Mouse (Mus musculus) C2C12 (cell line): ENCODE measurements at regions not wholly inside any gene's neighbourhood (a gene's known extent, or its start where the extent isn't known, plus 50 kb on each side); places are given as distances from the start of the nearest gene placed in this dataset.
A peak's percentile ranks its signal among the peaks of the same experiment; 100 is the strongest.

Source experiments
- H3K27me3 ChIP-seq: one replicate; pipeline ENCODE4 v1.6.1; 2011; ENCODE audit not compliant: control insufficient read depth, insufficient read depth, insufficient read length
- H3K36me3 ChIP-seq: one replicate; pipeline ENCODE4 v1.6.1; 2011; ENCODE audit not compliant: control insufficient read depth, insufficient read depth
- H3K4me3 ChIP-seq: one replicate; pipeline ENCODE4 v1.5.1; 2011; ENCODE audit warnings: mild to moderate bottlenecking, control low read depth; ENCODE audit not compliant: poor library complexity, insufficient read depth, severe bottlenecking
- H3K79me2 ChIP-seq: one replicate; pipeline ENCODE4 v1.6.1; 2011; ENCODE audit not compliant: control insufficient read depth, insufficient read depth
- H3K79me3 ChIP-seq: one replicate; pipeline ENCODE4 v1.6.1; 2011; ENCODE audit warnings: low read depth, control low read depth
- H3ac ChIP-seq: one replicate; pipeline ENCODE3; 2011; ENCODE audit warnings: low read depth; ENCODE audit not compliant: control insufficient read depth, insufficient read length
- CEBPB ChIP-seq: IDR thresholded peaks from one replicate; pipeline ENCODE4 v1.6.1; 2011; ENCODE audit warnings: low read depth, mild to moderate bottlenecking, control low read depth, moderate library complexity
- CTCF ChIP-seq: IDR thresholded peaks from one replicate; pipeline ENCODE4 v1.5.1; 2011; ENCODE audit not compliant: control insufficient read depth, insufficient read depth, insufficient read length
- FOSL1 ChIP-seq: IDR thresholded peaks from one replicate; pipeline ENCODE4 v1.8.0; 2011; ENCODE audit warnings: mild to moderate bottlenecking, low read length; ENCODE audit not compliant: poor library complexity, insufficient read depth, severe bottlenecking
- MAX ChIP-seq: IDR thresholded peaks from one replicate; pipeline ENCODE4 v1.6.1; 2011; ENCODE audit warnings: mild to moderate bottlenecking, control low read depth
- MYOD1 ChIP-seq: IDR thresholded peaks from one replicate; pipeline ENCODE4 v1.6.1; 2011; ENCODE audit warnings: low read depth; ENCODE audit not compliant: control insufficient read depth, insufficient read length
- MYOG ChIP-seq: IDR thresholded peaks from one replicate; pipeline ENCODE4 v1.6.1; 2011; ENCODE audit not compliant: control insufficient read depth, insufficient read length; ENCODE audit errors: extremely low read depth
- USF1 ChIP-seq: IDR thresholded peaks from one replicate; pipeline ENCODE4 v1.6.1; 2011; ENCODE audit warnings: low read depth, mild to moderate bottlenecking, control low read depth, moderate library complexity

GRCm38 (mm10) chr16:93106811-93107523, 281.0 kb upstream of the Runx1 start:
- Histone ChIP-seq H3K36me3 (no peaks in the 10 kb centered on the region), H3ac (no peak overlapping the region), H3K79me2 (no peaks in the 10 kb centered on the region), H3K79me3 (no peaks in the 10 kb centered on the region), H3K4me3 (no peak overlapping the region), H3K27me3 (no peaks in the 10 kb centered on the region)
- TF ChIP-seq FOSL1 = no peak
- TF ChIP-seq MYOD1 = peak; percentile 86

- H3K4me3 ChIP-seq = no peak overlapping the region
- H3K79me3 ChIP-seq = no peaks in the 10 kb centered on the region
- no peak overlapping the region for H3ac ChIP-seq
- TF ChIP-seq MYOD1 = no peak
- TF ChIP-seq CTCF = no peak
- no peak for TF ChIP-seq USF1
- TF ChIP-seq CEBPB = no peak
- TF ChIP-seq MAX = no peak
- TF ChIP-seq FOSL1 = no peak
- no peak for TF ChIP-seq MYOG
- H3K27me3 ChIP-seq = no peaks in the 10 kb centered on the region
- no peaks in the 10 kb centered on the region for H3K36me3 ChIP-seq
- no peaks in the 10 kb centered on the region for H3K79me2 ChIP-seq
Measured at GRCm38 (mm10) chr16:93102174-93102573, 276.2 kb upstream of the Runx1 start.

- Histone ChIP-seq H3K36me3 (no peaks in the 10 kb centered on the region), H3K27me3 (no peaks in the 10 kb centered on the region), H3K79me3 (no peaks in the 10 kb centered on the region), H3K79me2 (no peaks in the 10 kb centered on the region), H3ac (no peak overlapping the region), H3K4me3 (no peak overlapping the region)
- TF ChIP-seq MYOD1 (no peak), MAX (no peak), FOSL1 (no peak), MYOG (no peak), CEBPB (no peak), USF1 (no peak), CTCF (no peak)
Measured at GRCm38 (mm10) chr16:93098057-93098456, 272.1 kb upstream of the Runx1 start.

- no peaks in the 10 kb centered on the region for H3K79me3 ChIP-seq
- TF ChIP-seq MYOD1 = no peak
- TF ChIP-seq USF1 = no peak
- no peak for TF ChIP-seq CTCF
- TF ChIP-seq MYOG = no peak
- TF ChIP-seq FOSL1 = no peak
- TF ChIP-seq CEBPB = no peak
- no peak for TF ChIP-seq MAX
Measured at GRCm38 (mm10) chr16:93096175-93096574, 270.2 kb upstream of the Runx1 start.

DNA sequence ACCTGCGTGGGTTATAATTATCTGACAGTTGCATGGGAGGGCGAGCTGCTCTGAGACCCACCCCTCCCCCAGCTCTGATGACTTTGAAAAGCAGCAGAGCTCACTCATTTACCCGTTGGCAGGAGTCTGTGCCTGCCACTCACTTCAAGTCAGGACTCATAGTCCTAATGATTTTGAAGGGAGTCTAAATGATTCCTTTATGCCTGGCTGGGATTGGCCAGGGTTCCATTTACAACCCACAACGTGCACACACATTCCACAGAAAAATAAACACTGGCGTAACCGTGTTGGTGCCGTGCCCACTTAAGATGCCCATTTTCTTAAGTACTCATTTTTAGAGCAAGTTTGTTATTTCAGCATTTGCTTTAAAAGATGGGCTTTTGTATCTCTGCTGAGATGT, 266.8 kb upstream of the Runx1 start:
- Histone ChIP-seq H3K36me3 (no peaks in the 10 kb centered on the region), H3K79me2 (no peaks in the 10 kb centered on the region), H3K4me3 (no peak overlapping the region), H3K79me3 (no peaks in the 10 kb centered on the region), H3K27me3 (no peaks in the 10 kb centered on the region), H3ac (no peak overlapping the region)
- TF ChIP-seq FOSL1 = no peak
- TF ChIP-seq MYOD1 = no peak
- no peak for TF ChIP-seq MYOG
- no peak for TF ChIP-seq CTCF
- no peak for TF ChIP-seq MAX
- TF ChIP-seq CEBPB = no peak
- TF ChIP-seq USF1 = no peak

More at GRCm38 (mm10) chr16:93096175-93096574, 270.2 kb upstream of the Runx1 start:
- no peaks in the 10 kb centered on the region for H3K79me2 ChIP-seq
- no peaks in the 10 kb centered on the region for H3K27me3 ChIP-seq
- H3K4me3 ChIP-seq = no peak overlapping the region
- H3ac ChIP-seq = no peak overlapping the region
- H3K36me3 ChIP-seq = no peaks in the 10 kb centered on the region
